Mouse (Mus musculus): Measurements from ENCODE around the gene S1pr2.

The S1pr2 gene

GRCm38 (mm10) chr9:20965606-20966005, 11.0 kb downstream of the S1pr2 start:
- DNase-seq: no peak

- DNase-seq: no peak
Observed at GRCm38 (mm10) chr9:20961557-20961956, 15.0 kb downstream of the S1pr2 start.

- DNase-seq: no peak
Observed at GRCm38 (mm10) chr9:20959430-20959938, 17.1 kb downstream of the S1pr2 start, which contains the start of gene Dnmt1. Dnmt1 (minus strand) TSS chr9:20959888.

GRCm38 (mm10) chr9:20956989-20957388, 19.6 kb downstream of the S1pr2 start:
- no peak for DNase-seq

GRCm38 (mm10) chr9:20952520-20953227, 23.9 kb downstream of the S1pr2 start:
- DNase-seq: peak; percentile 94 to 96

GRCm38 (mm10) chr9:20951966-20952519, 24.5 kb downstream of the S1pr2 start:
- DNase-seq: no peak

GRCm38 (mm10) chr9:20951441-20951840, 25.1 kb downstream of the S1pr2 start:
- DNase-seq: no peak

- no peak for DNase-seq
Observed at GRCm38 (mm10) chr9:20950419-20950818, 26.2 kb downstream of the S1pr2 start.

- no peak for DNase-seq
Observed at GRCm38 (mm10) chr9:20946066-20946880, 30.3 kb downstream of the S1pr2 start.

GRCm38 (mm10) chr9:20944697-20945370, 31.7 kb downstream of the S1pr2 start:
- DNase-seq: no peak

GRCm38 (mm10) chr9:20943911-20944310, 32.7 kb downstream of the S1pr2 start:
- DNase-seq: no peak

- no peak for DNase-seq
Observed at GRCm38 (mm10) chr9:20943396-20943795, 33.2 kb downstream of the S1pr2 start.

GRCm38 (mm10) chr9:20923258-20923657, 53.3 kb downstream of the S1pr2 start:
- no peak for DNase-seq

GRCm38 (mm10) chr9:20916160-20916559, 60.4 kb downstream of the S1pr2 start:
- DNase-seq: peak in 1 of 2 experiments; percentile 16
